Mouse (Mus musculus) left cerebral cortex, adult 8-10 months (tissue): ENCODE results near the gene Dgkd. TPM values are rescaled to one million over a fixed set of nuclear protein-coding genes. Genes with fewer than 3 reads are reported as not detected.
A peak's percentile ranks its signal among the peaks of the same experiment; 100 is the strongest.

Experiments used
- DNase-seq, 2 experiments: peaks; one replicate each; pipeline ENCODE4 v3.0.0; 2022; ENCODE audit warnings: low spot score in 2 of 2
- total RNA-seq, 4 experiments: library from RNA; stranded (reverse); gene quantifications; 2 replicates each; pipeline ENCODE4 v1.2.4; 2022

Gene Dgkd
- total RNA-seq, 4 experiments from 2014 or later: 83.1 to 97.4 (median 89.4) TPM

DNA sequence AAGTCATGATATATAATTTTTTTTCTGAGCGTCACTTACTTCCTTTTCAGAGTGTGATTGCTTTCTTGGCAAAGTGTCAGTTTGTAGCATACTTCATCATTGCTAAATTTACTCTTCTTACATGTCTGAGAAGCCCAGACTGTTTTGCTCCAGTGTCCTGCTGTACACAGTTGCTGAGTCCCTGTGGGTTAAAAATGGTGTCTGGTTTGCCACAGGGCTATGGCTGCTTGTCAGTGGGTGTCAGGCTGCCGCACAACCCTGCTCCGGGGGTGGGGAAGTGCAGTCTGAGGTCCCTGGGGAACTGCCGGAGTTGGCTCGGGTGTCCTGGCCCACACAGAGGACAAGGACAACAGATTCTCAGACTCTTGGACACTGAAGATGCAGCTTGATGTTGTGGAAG lies 80.0 kb downstream of the Dgkd start:
- peak in 1 of 2 experiments; percentile 55 for DNase-seq

DNA sequence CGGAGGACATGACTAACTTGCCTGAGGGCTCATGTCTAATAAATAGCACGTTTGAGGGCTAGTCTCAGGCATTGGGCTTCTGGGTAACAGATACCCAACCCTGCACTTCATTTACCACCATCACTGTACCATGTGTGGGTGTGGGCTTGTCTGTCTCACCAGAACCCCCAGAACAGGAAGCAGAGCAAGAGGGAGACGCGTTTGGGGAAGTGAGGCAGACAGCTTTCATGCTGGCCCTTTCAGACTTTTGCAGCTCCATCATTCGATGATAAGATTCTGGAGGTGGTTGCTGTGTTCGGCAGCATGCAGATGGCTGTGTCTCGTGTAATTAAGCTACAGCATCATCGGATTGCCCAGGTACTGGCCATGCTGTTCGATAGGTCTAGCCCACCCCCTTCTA lies 82.0 kb downstream of the Dgkd start:
- peak in 1 of 2 experiments; percentile 55 for DNase-seq

DNA sequence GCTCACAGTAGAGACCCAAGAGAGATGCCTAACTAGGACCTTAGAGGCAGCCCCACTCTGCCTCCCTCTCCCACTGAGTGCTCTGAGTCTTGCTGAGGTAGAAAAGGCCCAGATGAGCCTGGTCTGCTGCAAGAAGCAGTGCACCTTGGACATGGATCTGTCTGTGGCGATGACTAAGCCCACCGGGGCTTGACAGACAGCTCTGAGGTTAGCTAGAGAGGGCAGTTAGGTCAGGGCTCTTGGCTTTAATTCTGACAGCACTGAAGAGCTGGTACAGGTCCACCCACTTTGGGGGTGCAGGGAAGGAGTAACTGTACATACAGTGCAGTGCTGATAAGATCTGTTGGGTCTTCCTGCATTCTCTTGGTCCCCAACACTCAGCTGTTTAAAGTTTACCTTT lies 82.5 kb downstream of the Dgkd start:
- no peak for DNase-seq

DNA sequence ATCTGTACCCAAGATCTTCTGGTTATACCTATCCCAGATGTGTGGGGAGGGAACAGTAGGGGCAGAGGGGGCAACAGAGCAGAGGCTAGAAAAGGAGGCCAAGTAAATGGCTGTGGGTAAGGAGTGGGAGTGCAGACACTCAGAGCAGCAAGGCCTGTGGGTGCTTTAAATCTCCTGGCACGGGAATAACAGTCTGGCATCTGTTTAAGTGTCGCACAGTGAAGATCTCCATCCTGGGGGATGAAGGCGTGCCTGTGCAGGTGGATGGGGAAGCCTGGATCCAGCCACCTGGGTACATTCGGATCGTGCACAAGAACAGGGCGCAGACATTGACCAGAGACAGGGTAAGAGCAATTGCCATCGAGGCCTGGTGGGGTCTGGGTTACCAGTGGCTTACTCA lies 83.0 kb downstream of the Dgkd start:
- DNase-seq: peak in 1 of 2 experiments; percentile 74

DNA sequence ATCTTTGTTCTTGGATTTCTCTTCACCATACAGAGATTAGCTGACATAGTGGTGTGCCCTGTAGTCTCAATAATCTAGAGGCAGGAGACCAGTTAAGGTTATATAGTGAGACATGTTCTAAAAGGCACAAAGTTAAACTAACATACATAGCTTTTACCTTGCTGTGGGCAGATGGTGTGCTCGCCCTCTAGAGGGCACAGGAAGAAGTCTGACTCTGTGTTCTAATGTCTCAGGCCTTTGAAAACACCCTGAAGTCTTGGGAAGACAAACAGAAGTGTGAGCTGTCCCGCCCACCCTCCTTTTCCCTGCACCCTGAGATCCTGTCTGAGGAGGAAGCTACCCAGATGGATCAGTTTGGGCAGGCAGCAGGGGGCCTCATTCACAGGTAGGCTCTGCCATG lies 83.4 kb downstream of the Dgkd start:
- DNase-seq: no peak

DNA sequence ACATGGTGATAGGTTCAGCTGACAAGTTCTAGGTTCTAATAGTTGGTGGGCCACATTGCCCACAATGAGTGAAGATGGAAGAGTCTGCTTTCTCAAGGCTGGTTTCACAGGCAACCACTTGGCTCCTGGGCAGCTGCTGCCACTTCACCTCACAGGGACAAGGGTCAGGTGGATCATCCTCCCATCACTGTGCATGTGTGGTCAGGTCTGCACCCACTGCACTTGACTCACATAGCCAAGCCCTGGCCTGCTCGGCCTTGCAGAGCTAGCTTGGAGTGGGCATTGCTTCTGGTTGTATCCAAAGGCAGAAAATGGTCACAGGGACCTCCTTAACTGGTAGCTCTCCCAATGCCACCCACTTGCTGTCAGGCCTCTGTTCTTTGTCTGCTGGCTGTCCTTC lies 88.7 kb downstream of the Dgkd start:
- DNase-seq: no peak

DNA sequence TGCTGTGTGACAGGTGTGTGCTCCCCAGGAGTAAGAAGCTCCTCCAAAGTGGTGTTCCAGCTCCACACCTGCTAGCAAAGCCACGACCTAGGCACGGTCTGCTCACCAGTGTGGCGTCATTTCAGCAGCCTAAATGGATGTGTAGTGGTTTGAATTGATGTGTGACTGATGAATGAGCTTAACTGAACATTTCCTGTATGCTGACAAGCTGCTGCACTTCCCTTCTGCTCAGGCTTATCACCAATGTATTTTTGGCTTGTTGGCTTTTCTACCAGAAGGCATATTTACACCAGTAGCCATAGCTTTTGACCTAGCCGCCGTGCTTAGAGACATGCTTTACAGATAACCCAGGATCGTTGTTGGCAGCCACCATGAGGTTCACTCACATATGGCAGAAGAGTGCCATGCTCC lies 94.6 kb downstream of the Dgkd start:
- DNase-seq: no peak

DNA sequence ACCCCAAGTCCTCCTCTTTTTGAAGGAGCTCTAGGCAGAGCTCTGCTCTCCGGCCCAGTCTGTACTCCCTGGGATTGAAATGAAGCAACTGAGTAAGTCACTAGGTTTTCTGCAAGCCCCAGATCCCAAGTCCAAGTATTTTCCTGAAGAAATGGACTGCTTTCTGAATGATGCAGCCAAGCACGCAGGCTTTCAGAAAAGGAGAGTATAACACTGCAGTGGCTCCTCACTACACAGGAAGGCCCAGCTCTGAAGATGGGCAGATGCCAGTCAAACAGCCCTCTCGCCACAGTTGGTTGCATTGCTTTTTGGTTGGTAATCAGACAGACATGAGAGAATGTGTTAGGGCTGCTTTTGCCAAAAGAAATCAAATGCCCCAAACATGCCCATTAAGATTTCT lies 98.6 kb downstream of the Dgkd start:
- no peak for DNase-seq

DNA sequence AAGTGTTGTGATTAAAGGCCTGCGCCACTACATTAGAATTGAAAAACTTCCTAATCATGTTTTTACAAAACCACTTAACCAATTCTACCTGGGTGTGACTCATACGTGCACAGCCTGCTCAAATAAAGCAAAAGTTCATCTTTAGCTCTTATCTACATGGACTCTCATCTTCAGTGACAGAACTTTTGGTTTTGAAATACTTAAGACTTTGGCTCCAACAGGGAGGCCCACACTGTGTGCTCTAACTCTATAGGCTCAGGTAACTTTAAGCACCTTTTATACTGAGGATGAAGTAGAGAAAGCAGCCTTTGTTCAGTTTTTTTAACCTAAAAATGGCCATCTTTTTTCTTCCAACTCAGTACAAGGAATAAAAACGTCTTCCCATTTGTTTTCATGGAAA lies 100.0 kb downstream of the Dgkd start:
- DNase-seq: no peak

DNA sequence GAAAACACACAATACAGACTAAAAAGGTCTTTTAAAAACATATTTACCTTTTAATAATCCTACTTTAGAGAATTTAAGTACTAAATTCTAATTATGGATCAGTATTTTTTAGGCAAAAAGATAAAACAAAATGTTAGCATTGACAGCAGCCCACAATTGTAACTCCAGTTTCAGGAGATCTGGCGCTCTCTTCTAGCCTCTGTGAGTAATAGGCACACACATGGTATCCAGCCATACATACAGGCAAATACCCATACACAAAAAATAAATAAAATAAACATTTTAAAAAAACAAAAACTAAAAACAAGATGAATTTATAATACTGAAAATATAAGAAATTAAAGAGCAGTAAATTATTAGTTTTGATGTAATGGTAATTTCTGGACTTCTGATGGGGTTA lies 105.8 kb downstream of the Dgkd start:
- no peak for DNase-seq

DNA sequence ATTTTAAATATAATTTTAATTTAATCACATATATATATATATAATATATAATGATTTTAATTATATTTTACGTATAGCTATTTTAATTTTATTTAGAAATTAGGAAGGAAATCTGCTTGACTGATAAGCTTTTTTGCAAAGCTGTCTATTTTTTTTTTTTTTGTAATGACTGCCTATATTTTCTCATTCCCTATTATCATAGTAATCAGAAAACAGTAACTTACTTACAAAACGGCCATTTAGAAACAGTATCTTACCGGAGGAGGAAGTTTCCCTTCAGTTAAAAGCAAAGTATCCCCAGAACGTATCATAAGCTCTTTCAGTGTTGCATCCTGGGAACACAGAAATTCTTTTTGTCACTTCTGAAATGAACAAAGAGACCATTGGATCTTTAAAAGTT lies 106.4 kb downstream of the Dgkd start:
- no peak for DNase-seq

DNA sequence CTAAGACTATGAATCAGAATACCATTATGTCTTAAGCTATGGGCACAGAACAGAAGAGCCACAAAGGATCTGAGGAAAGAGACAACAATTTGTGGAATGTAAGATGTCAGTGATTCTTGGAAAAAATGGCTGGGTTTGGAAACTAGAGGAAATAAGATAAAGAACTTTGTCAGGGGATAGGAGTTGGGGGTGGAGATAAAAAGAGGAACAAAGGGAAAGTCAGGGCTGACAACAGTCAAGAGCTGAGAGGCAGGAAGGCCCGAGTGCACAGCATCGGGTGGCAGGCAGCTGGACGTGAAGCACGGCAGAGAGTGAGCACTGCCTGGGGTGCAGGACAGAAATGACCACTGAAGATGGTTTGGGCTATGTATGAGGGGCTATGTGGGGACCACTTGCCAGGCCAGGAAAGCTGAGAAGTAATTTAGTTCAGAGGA lies 106.9 kb downstream of the Dgkd start:
- no peak for DNase-seq

DNA sequence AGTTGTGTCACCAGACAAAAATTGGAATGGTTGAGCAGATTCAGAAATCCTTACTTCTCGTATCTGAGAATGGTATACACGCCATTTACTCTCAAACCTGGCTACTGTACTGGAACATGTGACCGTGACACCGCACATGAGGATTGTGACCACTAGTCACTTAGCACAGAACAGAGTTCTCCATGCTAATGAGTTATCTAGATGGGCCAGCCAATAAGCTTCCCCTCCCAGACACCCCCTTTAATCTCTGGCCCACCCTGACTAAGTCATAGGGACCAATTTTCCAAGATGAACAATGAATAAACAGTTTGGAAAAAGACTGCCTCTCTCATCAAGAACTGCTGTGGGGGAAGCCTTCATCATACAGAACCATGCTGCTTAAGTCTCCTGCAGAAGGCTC lies 107.7 kb downstream of the Dgkd start:
- no peak for DNase-seq

DNA sequence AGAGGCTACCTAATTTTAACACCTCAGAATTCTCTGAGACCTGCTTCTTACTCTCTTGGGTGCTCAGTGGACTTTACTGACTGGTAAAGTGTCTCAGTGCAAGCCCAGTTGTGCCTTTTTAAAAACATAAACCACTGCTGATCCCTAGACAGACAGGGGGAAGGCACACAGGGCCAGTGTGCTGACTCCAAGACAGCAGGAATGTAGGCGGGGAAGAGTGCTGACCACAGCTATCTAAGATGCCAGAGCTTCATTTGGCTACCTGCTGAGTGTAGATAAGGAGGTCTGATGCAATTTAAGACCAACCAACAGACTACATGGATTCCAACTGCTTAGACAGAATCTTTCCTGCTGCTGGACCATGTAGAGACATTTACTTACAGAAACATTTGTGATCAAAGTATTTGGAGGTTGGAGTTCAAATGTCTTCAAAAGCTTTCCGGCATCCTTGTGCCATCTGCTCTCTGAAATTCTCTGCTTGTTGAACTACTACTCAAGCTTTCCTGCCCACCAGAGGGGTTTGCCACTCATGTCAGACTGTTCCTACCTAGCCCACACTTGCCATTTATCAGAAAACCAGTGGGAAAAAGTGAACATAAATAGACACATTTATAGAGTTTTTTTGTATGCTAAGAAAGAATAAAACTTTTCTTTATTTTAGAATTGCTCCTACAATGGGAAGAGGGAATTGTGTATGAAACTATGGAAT lies 108.5 kb downstream of the Dgkd start:
- DNase-seq: no peak

DNA sequence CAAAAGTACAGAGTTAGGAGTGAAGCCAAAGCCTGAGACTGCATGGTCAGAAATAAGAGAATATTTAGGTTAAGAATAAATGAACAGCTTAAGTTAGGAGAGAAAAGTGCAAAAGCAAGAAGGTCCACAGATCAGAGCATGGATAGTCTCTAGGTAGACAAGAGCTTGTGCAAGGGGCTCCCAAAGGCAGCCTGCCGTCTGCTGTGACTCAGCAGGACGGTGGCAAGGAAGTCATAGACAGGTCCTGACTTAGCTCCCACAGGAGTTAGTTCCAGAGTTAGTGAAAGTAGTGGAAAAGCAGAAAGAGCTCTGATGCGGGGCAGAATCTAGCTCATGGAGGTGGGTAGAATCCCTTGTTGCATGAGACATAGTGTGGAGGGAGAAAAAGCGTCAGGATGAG lies 117.3 kb downstream of the Dgkd start:
- no peak for DNase-seq

DNA sequence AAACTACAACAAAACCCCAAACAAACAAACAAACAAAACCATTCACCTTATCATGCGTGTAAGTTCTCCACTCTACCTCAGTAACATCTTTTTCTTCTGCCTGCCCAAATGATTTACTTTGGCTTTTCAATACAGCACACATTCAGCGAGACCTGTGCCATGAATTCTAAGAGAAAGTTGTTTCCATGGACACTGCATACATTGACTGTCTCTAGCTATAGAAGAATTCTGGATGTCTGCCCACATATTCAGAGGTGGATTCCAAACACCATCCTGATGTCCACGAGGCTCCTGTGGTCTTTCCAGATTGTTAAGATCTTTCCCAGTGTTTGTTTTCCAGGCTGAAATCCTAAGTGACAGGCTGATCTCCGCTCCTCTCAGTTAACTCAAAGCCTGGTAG lies 129.2 kb downstream of the Dgkd start:
- no peak for DNase-seq

DNA sequence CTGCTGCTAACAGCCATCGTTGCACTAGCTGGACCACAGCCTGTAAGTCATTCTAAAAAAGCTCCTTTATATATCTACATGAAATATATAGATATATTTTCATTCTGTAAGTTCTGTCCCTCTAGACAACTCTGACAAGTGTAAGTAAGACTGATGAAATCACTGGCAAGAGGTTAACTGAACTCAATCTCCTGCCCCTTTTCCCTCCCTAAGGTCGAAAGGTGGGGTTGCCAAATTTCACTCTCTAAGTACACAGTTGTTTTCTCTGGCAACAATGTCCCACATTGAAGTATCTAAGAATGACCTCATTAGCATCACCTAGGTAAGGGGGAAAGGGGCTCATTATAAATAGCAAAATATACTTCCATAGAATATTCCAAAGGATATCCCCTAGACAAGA lies 139.6 kb downstream of the Dgkd start:
- DNase-seq: no peak

Other genes with a start within 250 kb of the Dgkd start
- 10 to 100 TPM; 21.6 to 40.6 (median 29.6) TPM for gene Inpp5d, start 233.0 kb upstream of the Dgkd start, total RNA-seq
- gene Atg16l1, start 97.4 kb upstream of the Dgkd start, total RNA-seq: 10 to 100 TPM; 61.4 to 72.4 (median 68.5) TPM
- gene Sag, start 49.6 kb upstream of the Dgkd start, total RNA-seq: 1 to 10 TPM; 1.7 to 2.4 (median 1.9) TPM
- gene Usp40, start 155.3 kb downstream of the Dgkd start, total RNA-seq: 10 to 100 TPM; 21.4 to 23.2 (median 23.0) TPM
- gene Ugt1a10, start 202.1 kb downstream of the Dgkd start, total RNA-seq: not detected
- gene Ugt1a9, start 217.5 kb downstream of the Dgkd start, total RNA-seq: not detected
- gene Ugt1a8, start 234.5 kb downstream of the Dgkd start, total RNA-seq: not detected
- gene Ugt1a7c, start 241.8 kb downstream of the Dgkd start, total RNA-seq: 1 to 10 TPM; 1.0 to 2.1 (median 1.9) TPM
- under 1 TPM in 2 of 4 experiments, not detected in 2; 0.28 to 0.32 TPM for gene Ugt1a6b, start 250.0 kb downstream of the Dgkd start, total RNA-seq